Mouse (Mus musculus): Measurements from ENCODE around the gene Mob3b.

- TF ChIP-seq MYOD1 (IDR thresholded peaks at IDR 0.05; ENCODE audit: control insufficient read depth in 1 of 3, insufficient read length in 2 of 3, low read depth in 2 of 3): no peak
- TF ChIP-seq POLR2A (IDR thresholded peaks at IDR 0.05; ENCODE audit: insufficient read length, low read depth): no peak
- TF ChIP-seq TCF3 (IDR thresholded peaks at IDR 0.05; ENCODE audit: insufficient read length, low read depth): no peak
- no peak for TF ChIP-seq E2F4 (IDR thresholded peaks at IDR 0.05; ENCODE audit: insufficient read depth)
- no peak for TF ChIP-seq REST (IDR thresholded peaks at IDR 0.05; ENCODE audit: insufficient read depth, insufficient read length)
- TF ChIP-seq TCF12 (IDR thresholded peaks at IDR 0.05; ENCODE audit: insufficient read depth, poor library complexity, severe bottlenecking): no peak
- TF ChIP-seq USF1 (IDR thresholded peaks at IDR 0.05; ENCODE audit: low read depth): no peak
- no peak for TF ChIP-seq POLR2AphosphoS2 (IDR thresholded peaks at IDR 0.05; ENCODE audit: insufficient read length, low read depth)
- TF ChIP-seq MYOG (IDR thresholded peaks at IDR 0.05; ENCODE audit: control insufficient read depth in 1 of 3, insufficient read depth in 1 of 3, insufficient read length in 2 of 3, low read depth in 2 of 3): no peak
- TF ChIP-seq MAX (IDR thresholded peaks at IDR 0.05; ENCODE audit: low read depth): no peak
- TF ChIP-seq CEBPB (IDR thresholded peaks at IDR 0.05; ENCODE audit: insufficient read depth, poor library complexity, severe bottlenecking): no peak
Measured at GRCm38 (mm10) chr4:35117144-35117543, 40.1 kb downstream of the Mob3b start.

Data from myocyte (in vitro differentiated cells).